ENCODE assay signal across 7 mouse cellular contexts in the genomic region with DNA sequence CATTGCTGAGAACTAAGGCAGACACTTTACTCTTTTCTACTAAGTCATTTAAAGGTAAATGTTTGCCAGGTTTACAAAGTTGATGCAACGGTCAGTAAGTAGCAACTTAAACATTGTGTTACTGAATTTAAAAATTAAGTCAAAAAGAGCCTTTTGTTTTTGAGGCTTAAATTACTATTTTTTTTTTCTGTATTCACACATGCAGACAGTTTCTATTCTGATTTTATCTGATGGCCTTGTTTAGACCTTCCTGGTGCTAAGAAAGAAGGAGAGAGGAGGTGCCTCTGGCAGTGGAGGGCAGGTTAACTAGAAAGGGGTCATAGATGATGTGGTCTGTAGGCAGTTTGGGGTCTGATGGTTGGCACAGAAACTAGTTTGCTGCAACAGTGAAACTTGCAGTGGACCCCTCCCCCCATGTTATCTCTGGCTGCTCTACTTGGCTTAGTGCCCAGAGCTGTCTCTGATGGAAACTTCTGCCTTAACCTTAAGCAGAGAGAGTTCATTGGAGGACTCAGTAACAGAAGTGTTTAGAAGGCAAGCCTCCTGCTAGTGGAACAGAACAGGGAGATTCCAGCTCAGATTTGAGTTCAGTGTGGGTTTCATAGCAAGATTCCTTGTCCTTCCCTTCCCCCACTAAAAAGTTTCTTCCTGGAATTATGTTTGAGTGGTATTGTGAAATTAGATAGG. TPM values are rescaled to one million over a fixed set of nuclear protein-coding genes. Genes with fewer than 3 reads are reported as not detected.
A peak's percentile ranks its signal among the peaks of the same experiment; 100 is the strongest.
DNase-seq lines count a peak whose midpoint lies in the region; ATAC-seq lines count a peak whose summit lies in the region.

No protein-coding gene starts in this region.

- peaks cover 69% of the 10 kb centered on the region for H3K4me1 ChIP-seq in heart, embryonic 10.5 days
- peaks cover 54% of the 10 kb centered on the region for H3K4me1 ChIP-seq in kidney, embryonic 16.5 days (ENCODE audit: insufficient read depth, low read length)

- H3K4me2 ChIP-seq in kidney, embryonic 16.5 days (replicated peaks; ENCODE audit: low read depth, low read length): 0 out of 2 replicates have a peak overlapping the region, but pooled peaks have one; percentile 1

- 70% methylated on average over 1 of the region's 1 CpGs for WGBS in heart, embryonic 10.5 days
- 46% methylated on average over 1 of the region's 1 CpGs for WGBS in kidney, embryonic 16.5 days

- peak; percentile 69; the same call in 1 of the 2 replicates for ATAC-seq in kidney, embryonic 16.5 days (ENCODE audit: low FRiP score, low TSS enrichment)
- ATAC-seq in megakaryocyte progenitor cell, adult 5-6 weeks (replicated peaks; ENCODE audit: poor library complexity): peak; percentile 72

- no peaks in the 10 kb centered on the region for H3K9me3 ChIP-seq in heart, embryonic 10.5 days
- no peaks in the 10 kb centered on the region for H3K9me3 ChIP-seq in kidney, embryonic 16.5 days (ENCODE audit: low read length)

- H3K36me3 ChIP-seq in heart, embryonic 10.5 days: no peaks in the 10 kb centered on the region
- no peaks in the 10 kb centered on the region for H3K36me3 ChIP-seq in kidney, embryonic 16.5 days (ENCODE audit: insufficient read depth, low read length)

- peak; percentile 31 for DNase-seq in right cerebral cortex, postnatal 14 days
- DNase-seq in right cerebral cortex, postnatal 36 days (ENCODE audit: low spot score in 2 of 2): no peak
- DNase-seq in adrenal gland, postnatal 36 days: peak; percentile 68 to 80
- peak; percentile 91 for DNase-seq in heart, embryonic 10.5 days (ENCODE audit: low spot score)
- DNase-seq in thymus, postnatal 25 days: peak; percentile 63

- peak overlapping the region; percentile 64 for H3K27ac ChIP-seq in heart, embryonic 10.5 days
- peak overlapping the region; percentile 39 for H3K27ac ChIP-seq in kidney, embryonic 16.5 days (ENCODE audit: low read length)

- H3K9ac ChIP-seq in kidney, embryonic 16.5 days (replicated peaks; ENCODE audit: low read length): no peak overlapping the region

- H3K27me3 ChIP-seq in heart, embryonic 10.5 days (ENCODE audit: insufficient read depth, poor library complexity, severe bottlenecking): no peaks in the 10 kb centered on the region
- no peaks in the 10 kb centered on the region for H3K27me3 ChIP-seq in kidney, embryonic 16.5 days (ENCODE audit: insufficient read depth, low read length)

- H3K4me3 ChIP-seq in heart, embryonic 10.5 days: peak overlapping the region; percentile 36
- no peak overlapping the region for H3K4me3 ChIP-seq in kidney, embryonic 16.5 days (ENCODE audit: low read length)

RNA-seq across cellular contexts. Expression of gene Zfand3, which starts 23.0 kb away (rescaled TPM):
- 100 to 1,000 TPM; 145 to 165 TPM for total RNA-seq in adrenal gland, postnatal 36 days (2021)
- polyA plus RNA-seq in heart, embryonic 10.5 days (2016; fragmentation: Nextera tagmentation; extraction: Ambion mirVana): 54.2 and 54.7 TPM in 2 replicates
- 62.0 and 64.9 TPM in 2 replicates for polyA plus RNA-seq in kidney, embryonic 16.5 days (2015; fragmentation: Nextera tagmentation; extraction: Ambion mirVana)
- 16.2 and 18.1 TPM in 2 replicates for total RNA-seq in megakaryocyte progenitor cell, adult 5-6 weeks (2015)
- 9.1 and 11.4 TPM in 2 replicates for total RNA-seq in megakaryocyte progenitor cell, adult 5-6 weeks (2017)

RNA-seq across cellular contexts. Expression of gene Mdga1, which starts 57.6 kb away (rescaled TPM):
- 1 to 10 TPM in 1 of 2 experiments, under 1 TPM in 1; 0.63 to 1.4 TPM for total RNA-seq in adrenal gland, postnatal 36 days (2021)
- polyA plus RNA-seq in heart, embryonic 10.5 days (2016; fragmentation: Nextera tagmentation; extraction: Ambion mirVana): 1.7 and 3.5 TPM in 2 replicates
- 1.9 and 2.4 TPM in 2 replicates for polyA plus RNA-seq in kidney, embryonic 16.5 days (2015; fragmentation: Nextera tagmentation; extraction: Ambion mirVana)
- 4.9 and 8.3 TPM in 2 replicates for total RNA-seq in megakaryocyte progenitor cell, adult 5-6 weeks (2015)
- total RNA-seq in megakaryocyte progenitor cell, adult 5-6 weeks (2017): 2.3 and 3.7 TPM in 2 replicates

Comparison
In these comparisons a context has a peak if more than half of its experiments do, and no peak if none do; other contexts are left out.
1. DNase-seq: peak in right cerebral cortex, postnatal 14 days (single experiment), adrenal gland, postnatal 36 days (2 of 2), heart, embryonic 10.5 days (single experiment) and thymus, postnatal 25 days (single experiment); none in right cerebral cortex, postnatal 36 days (0 of 2).
2. RNA of gene Zfand3, which starts 23.0 kb away (total RNA-seq): 145 to 165 TPM in adrenal gland, postnatal 36 days; 9.1 to 18.1 TPM in megakaryocyte progenitor cell, adult 5-6 weeks; every median in the first group is over 4 times any median in the second.